Mouse (Mus musculus): ENCODE measurements around the gene Polr3c.
"Not testable (repeated sequence)": the region's sequence is repeated elsewhere in the genome, so short reads cannot be mapped to it uniquely, and the experiment has no call there.

The Polr3c gene

DNA sequence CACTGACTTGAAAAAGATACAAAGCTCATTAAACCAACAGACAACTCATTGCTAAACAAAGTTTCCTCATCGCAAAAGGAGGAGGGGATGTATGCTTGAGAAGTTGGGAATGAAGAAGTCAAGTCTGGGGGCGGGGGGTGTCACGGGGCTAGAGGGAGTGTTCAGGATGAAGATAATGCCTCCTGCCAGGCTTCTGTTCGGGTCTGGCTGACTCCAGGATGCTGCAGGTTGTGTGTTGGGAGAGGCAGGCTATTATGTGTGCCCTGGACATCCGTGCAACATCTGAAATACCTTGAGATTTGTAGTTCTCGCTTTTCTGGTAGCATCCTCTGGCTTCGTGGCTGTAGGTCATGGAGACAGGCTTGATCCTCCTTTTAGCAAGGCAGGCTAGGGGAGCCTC lies 49.0 kb downstream of the Polr3c start:
- in situ Hi-C loops (cut with MboI, MseI), result no loop called here

GRCm38 (mm10) chr3:96675690-96676089 lies 51.7 kb downstream of the Polr3c start:
- in situ Hi-C loops (cut with MboI, MseI), result no loop called here

DNA sequence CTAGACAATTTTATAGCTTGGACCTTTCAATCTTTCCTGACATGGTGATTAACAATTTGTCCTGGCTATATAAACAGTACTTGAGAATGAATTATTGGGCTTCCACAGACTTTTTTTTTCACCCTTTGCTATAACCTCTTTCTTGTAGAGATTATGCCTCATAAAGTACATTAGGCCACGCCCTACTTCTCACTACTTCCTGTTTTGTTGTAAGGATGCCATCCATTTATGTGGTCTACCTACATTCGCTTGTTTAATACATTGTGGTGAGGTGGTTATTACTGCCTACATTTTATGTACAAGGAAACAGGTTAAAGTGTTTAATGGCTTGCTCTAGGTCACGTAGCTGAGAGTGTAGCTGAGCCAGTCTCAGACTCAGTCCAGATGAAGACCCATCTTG lies 52.3 kb downstream of the Polr3c start:
- in situ Hi-C loops (cut with MboI, MseI), result no loop called here

DNA sequence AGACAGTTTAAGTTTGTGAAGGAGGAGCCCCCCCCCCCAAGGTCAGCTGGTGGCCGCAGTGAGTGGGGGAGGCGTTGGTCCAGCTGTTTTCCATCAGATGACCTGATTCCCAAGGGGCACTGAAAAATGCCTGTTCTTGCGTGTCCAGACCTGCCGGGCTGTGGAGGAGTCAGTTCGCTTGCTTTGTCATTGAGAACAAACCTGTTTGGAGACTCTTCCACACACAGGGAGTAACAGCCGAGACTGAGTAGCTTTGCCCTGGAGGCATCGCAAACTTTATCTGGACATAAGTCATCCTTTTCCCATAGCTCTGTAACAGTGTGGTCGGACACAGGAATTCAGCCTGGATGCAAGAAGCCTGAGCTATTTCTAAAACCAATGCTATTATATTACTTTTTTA lies 53.0 kb downstream of the Polr3c start:
- in situ Hi-C loops (cut with MboI, MseI), result no loop called here

DNA sequence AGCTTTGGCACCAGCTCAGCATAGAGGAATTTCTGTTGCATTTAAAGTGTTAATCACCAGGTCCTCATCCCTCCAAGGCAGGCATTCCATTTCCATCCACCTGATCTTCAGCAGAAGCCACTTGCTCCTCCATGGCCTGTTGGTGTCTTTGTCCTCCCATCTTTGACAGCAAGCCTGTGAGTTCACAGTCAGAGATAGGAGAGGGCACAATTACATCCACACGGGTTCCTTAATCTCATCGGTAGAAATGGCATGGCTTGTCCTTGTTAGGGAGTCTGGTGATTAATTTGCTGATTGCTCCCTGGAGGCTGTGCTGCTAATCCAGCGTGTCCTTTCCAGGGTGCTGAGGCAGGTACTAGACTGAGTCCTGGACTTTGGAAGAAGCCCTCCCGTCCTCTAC lies 53.9 kb downstream of the Polr3c start:
- in situ Hi-C loops (cut with MboI, MseI), result no loop called here

GRCm38 (mm10) chr3:96671519-96671918 lies 55.9 kb downstream of the Polr3c start:
- in situ Hi-C loops (cut with MboI, MseI), result no loop called here

- in situ Hi-C loops (cut with MboI, MseI), result no loop called here
Observed at GRCm38 (mm10) chr3:96669727-96670468, 57.5 kb downstream of the Polr3c start, which contains the start of gene Ankrd35. Ankrd35 (plus strand) TSS chr3:96670131.

GRCm38 (mm10) chr3:96668424-96669067 lies 58.9 kb downstream of the Polr3c start:
- in situ Hi-C loops (cut with MboI, MseI), result no loop called here

DNA sequence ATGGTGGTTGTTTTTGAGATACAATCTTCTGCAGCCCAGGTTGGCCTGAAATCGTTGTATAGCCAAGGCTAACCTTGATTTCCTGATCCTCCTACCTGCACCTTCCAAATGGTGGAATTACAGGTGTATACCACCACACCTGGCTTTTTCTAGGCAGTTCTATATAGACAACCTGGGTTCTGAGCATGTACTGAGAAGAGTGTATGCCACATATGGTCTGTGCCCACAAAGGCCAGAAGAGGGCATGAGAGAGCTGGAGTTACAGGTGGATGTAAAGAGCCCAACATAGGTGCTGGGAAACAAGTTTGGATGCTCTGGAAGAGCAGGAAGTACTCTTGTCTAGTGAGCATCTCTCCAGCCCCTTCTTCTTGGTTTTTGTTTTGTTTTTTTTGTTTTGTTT lies 60.1 kb downstream of the Polr3c start:
- in situ Hi-C loops (cut with MboI, MseI), result no loop called here

DNA sequence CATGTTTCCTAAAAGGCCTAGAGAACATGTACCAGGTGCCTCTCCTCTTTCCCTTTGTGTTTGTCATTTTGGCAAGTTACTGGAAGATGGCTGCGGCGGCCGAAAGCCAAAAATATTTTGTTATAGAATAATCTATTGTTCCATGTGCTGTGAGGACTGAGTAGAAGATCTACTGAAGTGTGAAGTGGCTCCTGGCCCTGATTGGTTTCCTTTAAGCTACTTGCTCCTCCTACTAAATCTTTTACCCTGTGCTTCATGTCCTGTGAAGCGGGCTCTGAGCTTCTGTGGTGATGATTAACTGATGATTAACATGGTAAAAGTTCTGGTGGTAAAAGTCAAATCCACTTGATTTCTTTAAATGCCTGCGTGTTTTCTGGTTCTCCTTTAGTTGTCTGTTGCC lies 60.5 kb downstream of the Polr3c start:
- in situ Hi-C loops (cut with MboI, MseI), result no loop called here

DNA sequence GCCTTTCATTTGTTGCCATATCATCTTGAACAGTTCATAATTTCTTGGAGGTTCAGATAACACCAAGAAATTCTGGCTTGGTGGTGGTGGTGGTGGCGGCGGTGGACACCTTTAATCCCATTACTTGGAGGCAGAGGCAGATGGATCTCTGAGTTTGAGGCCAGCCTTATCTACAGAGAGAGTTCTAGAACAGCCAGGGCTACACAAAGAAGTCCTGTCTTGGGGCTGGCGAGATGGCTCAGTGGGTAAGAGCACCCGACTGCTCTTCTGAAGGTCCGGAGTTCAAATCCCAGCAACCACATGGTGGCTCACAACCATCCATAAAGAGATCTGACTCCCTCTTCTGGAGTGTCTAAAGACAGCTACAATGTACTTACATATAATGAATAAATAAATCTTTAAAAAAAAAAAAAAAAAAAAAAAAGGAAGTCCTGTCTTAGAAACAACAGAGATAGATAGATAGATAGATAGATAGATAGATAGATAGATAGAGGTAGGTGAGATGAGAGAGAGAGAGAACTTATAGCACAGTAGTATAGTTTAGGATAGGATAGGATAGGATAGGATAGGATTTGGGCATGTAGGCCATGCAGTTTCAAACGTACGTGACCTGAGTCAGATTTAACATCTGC lies 61.6 kb downstream of the Polr3c start:
- in situ Hi-C loops (cut with MboI, MseI), result not testable (repeated sequence)

DNA sequence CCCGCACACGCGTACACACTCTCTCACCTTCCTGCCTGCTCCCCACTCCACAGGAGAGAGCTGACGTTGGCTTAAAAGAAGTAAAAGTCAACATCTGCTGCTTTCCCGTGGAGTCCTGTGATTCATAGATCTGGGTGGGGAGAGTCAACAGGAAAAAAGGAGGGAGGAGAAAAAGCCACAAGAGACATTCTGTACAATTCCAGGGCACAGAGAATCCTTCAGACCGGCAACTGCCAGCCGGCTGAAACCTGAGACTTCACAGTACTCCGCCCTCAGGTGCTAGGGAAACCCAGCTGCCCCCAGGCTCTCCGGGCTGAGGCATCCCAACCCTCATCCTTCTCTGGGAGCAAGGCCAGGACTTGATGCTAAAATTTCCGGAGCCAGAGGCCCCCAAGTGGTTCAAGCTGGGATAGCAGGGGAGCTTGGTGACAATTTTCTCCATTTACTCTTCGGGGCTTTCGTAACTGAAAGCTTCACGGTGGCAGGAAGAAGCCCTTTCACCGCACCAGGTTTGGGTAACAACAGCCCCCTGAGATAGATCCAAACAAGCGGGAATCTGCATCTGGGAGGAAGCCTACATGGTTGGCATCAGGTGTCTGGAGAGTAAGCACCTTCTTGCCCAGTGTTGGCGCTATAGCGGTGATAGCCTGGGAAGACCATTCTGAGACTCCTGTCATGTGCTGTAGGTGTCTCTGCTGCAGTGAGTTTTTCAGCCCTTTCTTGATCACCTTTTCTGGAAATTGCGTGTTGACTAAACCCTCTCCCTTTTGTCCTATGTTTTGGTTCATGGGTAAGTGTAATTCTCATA lies 63.8 kb downstream of the Polr3c start:
- in situ Hi-C loops (cut with MboI, MseI), result no loop called here

GRCm38 (mm10) chr3:96662731-96663316 lies 64.6 kb downstream of the Polr3c start:
- in situ Hi-C loops (cut with MboI, MseI), result no loop called here
